Mouse (Mus musculus): Measurements from ENCODE around the gene Tmem117. TPM values are rescaled to one million over a fixed set of nuclear protein-coding genes. Genes with fewer than 3 reads are reported as not detected.

Gene Tmem117
- 17.4 and 19.9 TPM in 2 replicates for total RNA-seq (2014; rRNA removed)
- 21.6 and 22.3 TPM in 2 replicates for polyA plus RNA-seq (2015; fragmentation: Nextera tagmentation; extraction: Ambion mirVana)

- Histone ChIP-seq H3K4me2 (ENCODE audit: low read depth, low read length) (peak within 1 kb of the TSS; percentile 96), H3K27ac (peak within 1 kb of the TSS; percentile 68), H3K4me1 (ENCODE audit: insufficient read depth, low read length) (no peaks in the 10 kb centered on the region), H3K36me3 (ENCODE audit: insufficient read depth, low read length) (no peaks in the 10 kb centered on the region), H3K9me3 (ENCODE audit: low read length) (no peaks in the 10 kb centered on the region), H3K9ac (replicated peaks; ENCODE audit: low read length) (peak within 1 kb of the TSS; percentile 84), H3K27me3 (ENCODE audit: insufficient read depth, low read length) (no peaks in the 10 kb centered on the region), H3K4me3 (ENCODE audit: low read length) (peak within 1 kb of the TSS; percentile 67)
- under 1% methylated on average over 48 of the region's 96 CpGs for WGBS
- DNase-seq (ENCODE audit: low spot score) (peak; percentile 52), ATAC-seq (peak; percentile 89)
- TF ChIP-seq CTCF (IDR thresholded peaks at IDR 0.05; ENCODE audit: low read depth), result no peak
These were observed at the start of gene Tmem117 for GRCm38 (mm10) chr15:94628830-94629601. TSS of gene Tmem117 (plus strand) at chr15:94629232.

- Histone ChIP-seq H3K9ac (replicated peaks; ENCODE audit: low read length) (no peak overlapping the region), H3K27me3 (ENCODE audit: insufficient read depth, low read length) (no peaks in the 10 kb centered on the region), H3K36me3 (ENCODE audit: insufficient read depth, low read length) (peaks cover 55% of the 10 kb centered on the region), H3K4me1 (ENCODE audit: insufficient read depth, low read length) (no peaks in the 10 kb centered on the region), H3K9me3 (ENCODE audit: low read length) (no peaks in the 10 kb centered on the region), H3K27ac (no peak overlapping the region), H3K4me3 (ENCODE audit: low read length) (no peak overlapping the region), H3K4me2 (ENCODE audit: low read depth, low read length) (no peak overlapping the region)
- DNase-seq (ENCODE audit: low spot score) (no peak), ATAC-seq (no peak)
- WGBS, result 40% methylated on average over 7 of the region's 7 CpGs
- TF ChIP-seq CTCF (IDR thresholded peaks at IDR 0.05; ENCODE audit: low read depth), result no peak
These were observed 46.9 kb upstream of the Tmem117 start for GRCm38 (mm10) chr15:94582000-94582593.

- Histone ChIP-seq H3K9me3 (ENCODE audit: low read length) (no peaks in the 10 kb centered on the region), H3K27me3 (ENCODE audit: insufficient read depth, low read length) (no peaks in the 10 kb centered on the region), H3K4me3 (ENCODE audit: low read length) (no peak overlapping the region), H3K4me2 (ENCODE audit: low read depth, low read length) (no peak overlapping the region), H3K9ac (replicated peaks; ENCODE audit: low read length) (no peak overlapping the region), H3K27ac (no peak overlapping the region), H3K36me3 (ENCODE audit: insufficient read depth, low read length) (peaks cover 55% of the 10 kb centered on the region), H3K4me1 (ENCODE audit: insufficient read depth, low read length) (no peaks in the 10 kb centered on the region)
- WGBS, result 84% methylated on average over 10 of the region's 10 CpGs
- ATAC-seq (no peak), DNase-seq (ENCODE audit: low spot score) (no peak)
- no peak for TF ChIP-seq CTCF (IDR thresholded peaks at IDR 0.05; ENCODE audit: low read depth)
These were observed 45.9 kb upstream of the Tmem117 start for GRCm38 (mm10) chr15:94583153-94583552.

GRCm38 (mm10) chr15:94584738-94585137 lies 44.3 kb upstream of the Tmem117 start:
- H3K4me1 ChIP-seq (ENCODE audit: insufficient read depth, low read length), result no peaks in the 10 kb centered on the region
- no peak overlapping the region for H3K9ac ChIP-seq (replicated peaks; ENCODE audit: low read length)
- no peaks in the 10 kb centered on the region for H3K9me3 ChIP-seq (ENCODE audit: low read length)
- H3K27me3 ChIP-seq (ENCODE audit: insufficient read depth, low read length), result no peaks in the 10 kb centered on the region
- peak; percentile 36; the same call in 1 of the 2 replicates for TF ChIP-seq CTCF (IDR thresholded peaks at IDR 0.05; ENCODE audit: low read depth)
- peaks cover 55% of the 10 kb centered on the region for H3K36me3 ChIP-seq (ENCODE audit: insufficient read depth, low read length)
- H3K27ac ChIP-seq, result no peak overlapping the region
- DNase-seq (ENCODE audit: low spot score), result peak; percentile 12
- H3K4me2 ChIP-seq (ENCODE audit: low read depth, low read length), result no peak overlapping the region
- ATAC-seq, result no peak
- WGBS, result 86% methylated on average over 4 of the region's 4 CpGs
- H3K4me3 ChIP-seq (ENCODE audit: low read length), result no peak overlapping the region

GRCm38 (mm10) chr15:94587826-94588715 lies 41.0 kb upstream of the Tmem117 start:
- peak overlapping the region; percentile 13; the same call in 1 of the 2 replicates for H3K4me3 ChIP-seq (ENCODE audit: low read length)
- no peak for TF ChIP-seq CTCF (IDR thresholded peaks at IDR 0.05; ENCODE audit: low read depth)

More at GRCm38 (mm10) chr15:94587826-94588715, 41.0 kb upstream of the Tmem117 start:
- no peak overlapping the region for H3K9ac ChIP-seq (replicated peaks; ENCODE audit: low read length)
- H3K4me2 ChIP-seq (ENCODE audit: low read depth, low read length), result peak overlapping the region; percentile 81
- ATAC-seq (no peak), DNase-seq (ENCODE audit: low spot score) (no peak)
- H3K4me1 ChIP-seq (ENCODE audit: insufficient read depth, low read length), result no peaks in the 10 kb centered on the region
- 86% methylated on average over 9 of the region's 9 CpGs for WGBS
- no peaks in the 10 kb centered on the region for H3K27me3 ChIP-seq (ENCODE audit: insufficient read depth, low read length)
- H3K27ac ChIP-seq, result no peak overlapping the region
- H3K9me3 ChIP-seq (ENCODE audit: low read length), result no peaks in the 10 kb centered on the region
- H3K36me3 ChIP-seq (ENCODE audit: insufficient read depth, low read length), result peaks cover 30% of the 10 kb centered on the region
